Mouse (Mus musculus) E14TG2a.4 (cell line): ENCODE results near the gene Apoc2.

Experiments used
- CTCF ChIP-seq: conservative IDR thresholded peaks from 2 replicates; pipeline ENCODE4 v1.5.1; 2014; ENCODE audit warnings: low read length
- NANOG ChIP-seq: IDR thresholded peaks from 2 replicates; pipeline ENCODE4 v1.6.1; 2014; ENCODE audit warnings: borderline replicate concordance, low read length, mixed read lengths

GRCm38 (mm10) chr7:19664455-19664954 lies 13.2 kb downstream of the Apoc2 start:
- TF ChIP-seq CTCF (no peak), NANOG (no peak)
